Mouse (Mus musculus) heart, adult 11 months (tissue): ENCODE results near the gene Emc8.

Source experiments
- DNase-seq: peaks from one replicate; pipeline ENCODE4 v3.0.0; 2022

The Emc8 gene

GRCm38 (mm10) chr8:120634329-120634839, 34.0 kb downstream of the Emc8 start:
- DNase-seq: peak; percentile 98

- DNase-seq: peak; percentile 93
Observed at GRCm38 (mm10) chr8:120633665-120634271, 34.6 kb downstream of the Emc8 start.

- peak; percentile 92 for DNase-seq
Observed at GRCm38 (mm10) chr8:120632969-120633664, 35.3 kb downstream of the Emc8 start.

DNA sequence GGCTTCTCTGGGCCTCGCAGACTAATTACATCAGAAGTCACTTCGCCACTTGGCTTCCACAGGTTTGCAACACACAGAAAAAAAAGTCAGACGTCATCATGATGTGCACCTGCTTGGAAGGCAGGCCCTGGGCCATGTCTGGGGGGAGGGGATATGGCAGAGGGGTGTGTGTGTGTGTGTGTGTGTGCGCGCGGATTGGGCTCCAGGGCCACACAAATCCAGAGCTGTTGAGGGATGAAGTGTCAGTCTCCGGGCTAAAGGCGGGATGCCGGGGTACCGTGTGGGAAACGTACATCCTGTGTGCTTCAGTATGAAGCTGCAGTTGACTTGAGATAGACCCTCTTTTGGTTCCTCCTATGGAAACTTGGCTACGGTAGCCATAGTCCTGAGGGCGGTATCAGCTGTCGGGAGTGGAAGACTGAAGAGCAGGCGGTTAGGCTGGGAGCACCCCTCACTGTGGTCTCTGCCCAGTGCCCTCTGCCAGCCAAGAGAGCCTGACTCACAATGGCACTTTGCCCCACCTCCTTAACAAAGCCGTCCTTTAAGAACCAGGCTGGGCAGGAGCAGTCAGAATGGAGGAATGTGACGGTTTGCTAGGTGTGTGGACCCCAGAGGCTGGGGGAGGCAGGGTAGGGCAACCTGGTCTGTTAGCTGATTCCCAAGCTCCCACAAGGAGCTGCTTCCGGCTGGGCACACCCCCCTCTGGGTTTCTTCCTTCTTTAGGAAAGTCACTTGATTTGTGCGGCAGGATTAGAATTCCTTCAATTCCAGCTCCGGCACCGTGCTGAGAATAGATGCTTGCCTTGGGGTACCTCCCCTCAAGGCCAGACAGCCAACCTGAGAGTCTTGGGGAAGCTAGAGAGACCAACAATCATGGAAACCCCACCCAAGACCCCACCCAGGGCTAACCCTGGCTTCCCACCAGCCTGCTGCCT, 36.7 kb downstream of the Emc8 start:
- DNase-seq: no peak

GRCm38 (mm10) chr8:120630848-120631247, 37.5 kb downstream of the Emc8 start:
- DNase-seq: no peak

DNA sequence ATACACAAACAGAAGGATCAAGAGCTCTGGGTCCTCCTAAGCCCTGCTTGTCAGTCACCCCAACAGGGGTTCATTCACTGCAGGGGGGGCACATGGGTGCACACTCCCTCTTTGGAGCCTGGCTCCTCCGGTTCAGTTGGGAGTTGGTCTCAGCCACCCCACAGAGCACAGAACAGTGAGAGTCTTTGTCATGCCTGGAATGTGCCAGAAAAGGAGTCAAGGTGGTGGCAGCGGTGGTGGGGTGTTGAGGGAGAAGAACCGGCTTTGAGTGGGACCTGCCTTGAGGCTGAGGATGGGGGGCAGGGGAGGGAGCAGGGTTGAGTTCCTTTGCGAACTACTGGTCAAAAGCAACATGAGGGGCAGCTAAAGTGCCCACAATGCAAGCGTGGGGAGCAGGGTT, 38.3 kb downstream of the Emc8 start:
- DNase-seq: no peak

- no peak for DNase-seq
Observed at GRCm38 (mm10) chr8:120627298-120627697, 41.1 kb downstream of the Emc8 start.

- no peak for DNase-seq
Observed at GRCm38 (mm10) chr8:120626461-120626860, 41.9 kb downstream of the Emc8 start.

DNA sequence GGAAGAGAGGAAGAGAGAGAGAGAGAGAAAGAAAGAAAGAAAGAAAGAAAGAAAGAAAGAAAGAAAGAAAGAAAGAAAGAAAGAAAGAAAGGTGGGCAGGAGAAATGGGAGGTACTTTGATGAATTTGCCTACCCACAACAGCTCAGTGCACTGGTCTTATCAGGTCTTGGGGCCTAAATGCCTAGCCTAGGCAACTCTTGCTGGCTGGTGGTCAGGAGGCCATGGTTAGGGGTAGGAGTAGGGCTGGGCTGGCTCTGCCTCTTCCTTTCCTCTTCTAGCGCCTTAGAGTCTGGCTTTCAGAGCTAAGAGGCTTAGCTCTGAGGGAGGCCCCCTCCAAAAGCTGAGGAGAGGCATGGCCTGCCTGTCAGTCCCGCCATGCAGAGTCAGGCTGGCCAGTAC, 44.8 kb downstream of the Emc8 start:
- DNase-seq: no peak

GRCm38 (mm10) chr8:120622161-120622560, 46.2 kb downstream of the Emc8 start:
- no peak for DNase-seq

GRCm38 (mm10) chr8:120620441-120620840, 47.9 kb downstream of the Emc8 start:
- DNase-seq: no peak

GRCm38 (mm10) chr8:120619235-120620180, 48.9 kb downstream of the Emc8 start:
- DNase-seq: peak; percentile 97

DNA sequence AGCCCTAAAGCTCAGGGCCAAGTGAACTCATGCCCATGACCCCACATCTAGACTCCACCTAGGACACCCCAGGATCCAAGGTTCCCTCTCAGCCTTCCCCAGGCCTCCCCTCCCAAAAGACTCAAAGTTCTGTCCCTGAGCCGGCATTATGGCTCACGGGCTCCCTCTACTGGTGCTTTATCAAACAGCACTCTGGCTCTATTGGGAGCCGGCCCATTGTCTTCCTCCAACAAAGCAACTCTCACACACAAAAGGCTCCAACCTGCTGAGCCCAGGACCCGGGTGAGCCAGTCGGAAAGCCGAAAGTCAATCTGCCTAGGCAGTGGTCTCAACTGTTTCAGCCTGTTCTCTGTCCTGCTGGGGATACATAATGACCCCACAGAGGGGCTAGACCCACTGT, 50.3 kb downstream of the Emc8 start:
- peak; percentile 95 for DNase-seq

DNA sequence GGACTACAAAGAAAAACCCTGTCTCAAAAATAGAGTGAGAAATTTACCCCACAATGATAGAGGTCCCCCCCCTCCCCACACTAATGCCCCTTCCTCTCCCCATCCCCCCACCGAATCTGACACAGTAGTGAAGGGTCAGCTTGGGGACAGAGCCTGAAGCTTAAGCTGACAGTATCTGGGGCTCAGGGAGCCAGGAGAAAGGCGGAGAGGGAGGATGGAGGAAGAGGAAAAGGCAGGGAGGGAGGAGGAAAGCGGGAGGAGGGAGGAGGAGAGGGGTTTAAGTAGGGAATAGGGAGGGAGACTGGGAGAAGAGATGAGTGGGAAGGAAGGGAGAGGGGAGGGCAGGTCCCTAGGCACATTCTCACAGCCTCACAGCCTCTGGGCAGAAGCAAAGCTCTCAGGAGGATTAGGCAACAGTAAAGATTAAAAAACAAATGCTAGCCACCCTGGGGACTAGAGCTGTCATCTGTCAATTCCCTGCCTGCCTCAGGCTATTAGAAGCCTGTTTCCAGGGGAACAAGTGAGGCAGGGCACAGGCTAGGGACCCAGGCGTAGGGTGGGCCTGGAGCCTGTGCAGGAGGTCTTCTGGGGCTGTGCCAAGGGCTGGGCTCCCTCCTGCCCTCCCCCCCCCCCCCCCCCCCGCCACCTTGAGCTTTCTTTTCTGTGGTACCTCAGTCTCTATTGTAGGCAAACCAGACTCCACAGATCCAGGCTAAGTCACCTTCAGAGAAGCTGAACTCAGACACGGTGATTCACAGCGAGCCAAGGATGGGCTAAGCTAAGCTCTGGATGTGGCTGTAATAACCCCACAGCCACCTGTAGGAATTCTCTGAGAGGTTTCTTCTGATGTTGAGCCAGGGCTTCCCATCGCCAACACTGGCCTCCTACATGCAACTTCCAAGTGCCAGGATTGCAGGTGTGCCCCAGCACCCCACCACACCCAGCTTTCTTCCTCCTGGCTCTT, 51.4 kb downstream of the Emc8 start:
- peak; percentile 95 for DNase-seq

- no peak for DNase-seq
Observed at GRCm38 (mm10) chr8:120614491-120614890, 53.9 kb downstream of the Emc8 start.

- no peak for DNase-seq
Observed at GRCm38 (mm10) chr8:120610824-120611223, 57.5 kb downstream of the Emc8 start.

DNA sequence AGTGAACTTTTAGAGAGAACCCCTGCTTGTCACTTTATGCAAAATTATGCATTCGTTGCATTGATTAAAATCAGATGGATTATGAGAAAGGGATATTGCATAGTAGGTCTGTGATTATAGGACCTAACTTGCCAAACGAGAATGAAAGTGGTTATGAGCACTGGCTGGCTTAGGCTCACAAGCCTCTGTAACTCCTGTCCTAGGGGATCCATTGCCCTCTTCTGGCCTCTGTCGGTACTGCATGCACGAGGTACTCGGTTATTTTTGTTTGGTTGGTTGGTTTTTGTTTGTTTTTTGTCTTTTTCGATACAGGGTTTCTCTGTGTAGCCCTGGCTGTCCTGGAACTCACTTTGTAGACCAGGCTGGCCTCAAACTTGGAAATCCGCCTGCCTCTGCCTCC, 60.5 kb downstream of the Emc8 start:
- DNase-seq: no peak

GRCm38 (mm10) chr8:120607460-120607859, 60.9 kb downstream of the Emc8 start:
- peak; percentile 92 for DNase-seq
